Mouse (Mus musculus) midbrain, embryonic 16.5 days (tissue): ENCODE measurements around the gene Sh3glb2. TPM values are rescaled to one million over a fixed set of nuclear protein-coding genes. Genes with fewer than 3 reads are reported as not detected.

Experiments used
- ATAC-seq: fragments of 200-750 bp; cut with Nextera tagmentation; 2 replicates; pipeline ENCODE4 v1.8.0; 2017; ENCODE audit warnings: moderate TSS enrichment
- H3K27ac ChIP-seq: fragments of 300-500 bp; sonication (generic); 2 replicates; pipeline ENCODE4 v1.5.1; 2014; ENCODE audit warnings: mild to moderate bottlenecking, low read length, mixed read lengths
- H3K27me3 ChIP-seq: fragments of 300-500 bp; sonication (generic); 2 replicates; pipeline ENCODE4 v1.6.1; 2014; ENCODE audit warnings: low read depth, low read length, mixed read lengths; ENCODE audit not compliant: control insufficient read depth, insufficient read depth
- H3K36me3 ChIP-seq: fragments of 300-500 bp; sonication (generic); 2 replicates; pipeline ENCODE4 v1.6.1; 2014; ENCODE audit warnings: mild to moderate bottlenecking, low read length, moderate library complexity, mixed read lengths; ENCODE audit not compliant: control insufficient read depth, insufficient read depth
- H3K4me1 ChIP-seq: fragments of 300-500 bp; sonication (generic); 2 replicates; pipeline ENCODE4 v1.6.1; 2014; ENCODE audit warnings: mild to moderate bottlenecking, low read length, mixed read lengths; ENCODE audit not compliant: control insufficient read depth, insufficient read depth
- H3K4me2 ChIP-seq: fragments of 300-500 bp; sonication (generic); 2 replicates; pipeline ENCODE4 v1.6.1; 2014; ENCODE audit warnings: mild to moderate bottlenecking, low read length, mixed read lengths
- H3K4me3 ChIP-seq: fragments of 300-500 bp; sonication (generic); 2 replicates; pipeline ENCODE4 v1.5.1; 2014; ENCODE audit warnings: low read depth, mild to moderate bottlenecking, low read length, moderate library complexity, mixed read lengths
- H3K9ac ChIP-seq: fragments of 300-500 bp; sonication (generic); 2 replicates; pipeline ENCODE4 v1.6.1; 2014; ENCODE audit warnings: low read depth, low read length, mixed read lengths
- H3K9me3 ChIP-seq: fragments of 300-500 bp; sonication (generic); replicated peaks from 2 replicates; pipeline ENCODE4 v1.6.1; 2014; ENCODE audit warnings: mild to moderate bottlenecking, low read length, mixed read lengths; ENCODE audit not compliant: control insufficient read depth, poor library complexity, severe bottlenecking
- WGBS: fragments of 180-500 bp; shearing (Covaris S2); extraction: QIAGEN DNeasy Blood & Tissue Kit; methylation state at CpG from one replicate; pipeline ENCODE4 v1.1.7; 2014; 5-methylcytosine and 5-hydroxymethylcytosine counted together
- polyA plus RNA-seq: library from polyadenylated mRNA; unstranded; fragments of >200 nt; fragmentation: Nextera tagmentation; extraction: Ambion mirVana; gene quantifications from 2 replicates; pipeline ENCODE4 v1.2.1, GENCODE M21; 2015

Sh3glb2 gene
- polyA plus RNA-seq, 1 experiment from 2014 or later = 218 TPM

DNA sequence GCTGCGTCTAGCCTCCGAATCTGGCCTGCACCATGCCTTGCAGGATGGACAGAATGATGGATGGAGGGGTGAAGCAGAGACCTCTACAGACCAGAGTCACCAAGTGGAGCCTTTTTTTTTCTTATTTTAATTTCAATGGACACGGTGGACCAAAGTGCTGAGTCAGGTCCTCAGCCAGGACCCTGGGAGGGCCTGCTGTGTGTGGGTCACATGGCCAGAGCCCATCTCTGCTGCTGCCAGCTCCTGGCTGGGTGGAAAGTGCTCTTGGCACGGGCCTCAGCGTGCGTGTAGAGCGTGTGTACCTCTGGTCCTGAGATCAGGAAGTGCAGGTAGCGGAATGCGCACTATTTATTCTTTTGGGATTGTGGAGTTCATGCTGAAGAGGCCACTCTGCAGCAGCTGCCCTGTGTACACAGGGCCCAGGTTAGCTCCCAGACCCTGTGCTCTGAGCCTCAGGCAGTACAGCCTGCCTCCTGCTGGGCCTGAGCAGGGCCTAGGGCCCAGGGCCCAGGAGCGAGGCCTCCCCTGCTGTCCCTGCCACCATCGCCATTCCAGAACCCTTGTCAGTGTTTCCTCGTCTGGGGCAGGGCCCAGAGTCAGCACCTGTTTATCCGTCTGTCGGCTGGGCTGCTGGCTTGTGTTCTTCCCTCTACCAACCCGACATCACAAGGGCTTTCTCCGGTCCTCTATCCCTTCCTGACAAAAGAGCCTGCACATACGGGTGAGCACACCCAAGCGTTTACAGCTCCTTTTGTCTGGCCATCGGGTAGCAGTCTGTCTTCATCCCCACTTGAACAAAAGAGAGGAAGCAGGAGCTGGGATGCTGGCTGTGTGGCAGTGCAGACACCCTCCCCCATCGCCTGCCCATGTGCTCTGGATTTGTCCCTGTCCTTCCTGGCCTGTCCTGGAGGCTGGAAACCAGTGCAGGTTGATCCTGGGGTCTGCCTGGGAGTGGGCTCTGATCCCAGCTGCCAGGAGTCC, 40.3 kb upstream of the Sh3glb2 start:
- no peak for ATAC-seq
- H3K27ac ChIP-seq = peak overlapping the region; percentile 69
- H3K9me3 ChIP-seq = no peaks in the 10 kb centered on the region
- peaks cover 34% of the 10 kb centered on the region for H3K36me3 ChIP-seq
- no peak overlapping the region for H3K4me2 ChIP-seq
- no peaks in the 10 kb centered on the region for H3K27me3 ChIP-seq
- WGBS = 22% methylated on average over 20 of the region's 20 CpGs
- H3K4me3 ChIP-seq = no peak overlapping the region
- H3K4me1 ChIP-seq = peaks cover 8% of the 10 kb centered on the region; the same call in 1 of the 2 replicates
- peak overlapping the region; percentile 7; the same call in 1 of the 2 replicates for H3K9ac ChIP-seq

DNA sequence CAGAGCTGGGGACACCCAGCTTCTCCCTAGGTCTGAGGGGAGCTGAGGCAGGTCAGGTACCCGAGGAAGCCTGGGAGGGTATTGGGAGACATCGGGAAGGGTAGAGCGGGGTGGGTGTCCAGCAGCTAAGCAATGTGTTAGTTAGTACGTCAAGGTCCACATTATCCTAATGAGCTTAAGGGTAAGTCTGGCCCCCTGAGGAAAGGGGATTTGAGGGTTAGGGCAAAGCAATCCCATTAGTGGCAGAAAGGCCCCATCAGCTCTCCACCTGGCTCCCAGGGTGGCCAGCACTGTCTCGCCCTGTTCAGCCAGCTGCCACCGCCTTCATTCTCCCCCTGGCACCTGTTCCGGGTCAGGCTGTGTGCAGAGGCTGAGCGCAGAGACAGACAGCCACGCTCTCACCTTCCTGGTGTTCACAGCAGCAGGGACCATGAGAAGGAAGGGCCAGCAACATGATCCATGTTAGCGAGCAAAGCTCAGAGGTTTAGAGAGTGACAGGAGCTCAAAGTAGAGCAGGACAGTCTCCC, 38.9 kb upstream of the Sh3glb2 start:
- ATAC-seq = no peak
- peaks cover 21% of the 10 kb centered on the region for H3K4me1 ChIP-seq
- H3K9me3 ChIP-seq = no peaks in the 10 kb centered on the region
- no peak overlapping the region for H3K4me2 ChIP-seq
- H3K4me3 ChIP-seq = no peak overlapping the region
- H3K9ac ChIP-seq = no peak overlapping the region
- H3K27me3 ChIP-seq = no peaks in the 10 kb centered on the region
- no peak overlapping the region; the same call in 1 of the 2 replicates for H3K27ac ChIP-seq
- peaks cover 26% of the 10 kb centered on the region for H3K36me3 ChIP-seq
- 48% methylated on average over 10 of the region's 10 CpGs for WGBS

DNA sequence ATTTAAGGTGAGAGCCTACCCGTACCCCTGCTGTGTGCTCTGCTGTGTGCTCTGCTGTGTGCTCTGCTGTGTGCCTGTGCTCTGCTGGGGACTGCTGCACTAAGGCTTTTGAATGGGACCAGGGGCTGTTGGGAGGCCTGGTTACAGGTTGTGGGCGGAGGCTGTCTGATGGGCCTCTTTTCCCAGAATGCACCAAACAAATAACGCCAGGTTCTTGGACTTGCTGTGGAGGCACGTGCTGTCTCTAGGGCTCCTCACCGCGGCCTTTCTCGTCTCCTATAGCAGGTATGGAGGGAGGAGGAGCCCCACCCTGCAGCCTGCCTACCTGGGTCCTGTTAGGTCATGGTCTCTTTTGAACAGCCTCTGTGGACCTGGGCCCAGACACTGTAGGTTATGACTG, 37.1 kb upstream of the Sh3glb2 start:
- Histone ChIP-seq H3K9ac (no peak overlapping the region), H3K4me2 (no peak overlapping the region), H3K27ac (no peak overlapping the region), H3K36me3 (peaks cover 18% of the 10 kb centered on the region), H3K4me1 (peaks cover 25% of the 10 kb centered on the region), H3K27me3 (no peaks in the 10 kb centered on the region), H3K4me3 (no peak overlapping the region), H3K9me3 (no peaks in the 10 kb centered on the region)
- ATAC-seq = no peak
- WGBS = 96% methylated on average over 7 of the region's 7 CpGs

DNA sequence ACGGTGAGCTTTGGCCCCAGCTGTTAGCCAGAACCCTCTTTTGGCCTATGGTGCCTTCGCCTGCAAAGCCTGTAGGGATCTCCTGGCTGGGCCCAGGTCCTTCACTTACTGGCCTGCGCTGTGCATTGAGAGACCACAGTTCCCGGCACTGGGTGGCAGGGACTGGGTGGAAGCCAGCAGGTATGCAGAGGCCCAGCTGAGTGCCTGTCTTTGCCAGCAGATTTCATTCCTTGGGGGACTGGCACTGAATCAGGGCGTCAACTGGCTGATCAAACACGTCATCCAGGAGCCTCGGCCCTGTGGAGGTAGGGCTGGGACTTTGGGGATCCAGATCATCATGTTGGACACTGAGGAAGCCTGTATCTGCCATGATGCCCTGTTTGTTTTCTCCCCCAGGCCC, 36.6 kb upstream of the Sh3glb2 start:
- Histone ChIP-seq H3K27me3 (no peaks in the 10 kb centered on the region), H3K4me2 (no peak overlapping the region), H3K4me3 (no peak overlapping the region), H3K36me3 (peaks cover 18% of the 10 kb centered on the region), H3K27ac (no peak overlapping the region), H3K9ac (no peak overlapping the region), H3K9me3 (no peaks in the 10 kb centered on the region), H3K4me1 (peaks cover 25% of the 10 kb centered on the region)
- 89% methylated on average over 7 of the region's 7 CpGs for WGBS
- no peak for ATAC-seq

DNA sequence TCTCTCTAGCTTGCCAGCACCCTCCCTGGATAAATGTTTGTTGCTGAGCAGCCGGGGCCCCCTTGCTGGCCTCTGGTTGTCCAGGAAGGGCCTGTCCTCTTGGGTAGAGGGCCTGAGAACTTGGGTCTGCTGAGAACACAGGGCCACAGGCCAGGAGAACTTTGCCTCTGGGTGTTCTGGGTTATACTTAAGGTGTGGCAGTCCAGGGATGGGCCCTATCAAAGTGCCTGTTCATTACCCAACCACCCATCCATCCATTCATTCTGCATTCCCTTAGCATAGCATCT, 34.2 kb upstream of the Sh3glb2 start:
- H3K36me3 ChIP-seq = peaks cover 8% of the 10 kb centered on the region
- H3K27me3 ChIP-seq = no peaks in the 10 kb centered on the region
- 86% methylated on average over 1 of the region's 1 CpGs for WGBS
- H3K9me3 ChIP-seq = no peaks in the 10 kb centered on the region
- H3K4me1 ChIP-seq = peaks cover 17% of the 10 kb centered on the region
- peak overlapping the region; percentile 61 for H3K9ac ChIP-seq
- peak overlapping the region; percentile 68 for H3K4me2 ChIP-seq
- H3K4me3 ChIP-seq = peak overlapping the region; percentile 82
- H3K27ac ChIP-seq = no peak overlapping the region
- ATAC-seq = no peak

DNA sequence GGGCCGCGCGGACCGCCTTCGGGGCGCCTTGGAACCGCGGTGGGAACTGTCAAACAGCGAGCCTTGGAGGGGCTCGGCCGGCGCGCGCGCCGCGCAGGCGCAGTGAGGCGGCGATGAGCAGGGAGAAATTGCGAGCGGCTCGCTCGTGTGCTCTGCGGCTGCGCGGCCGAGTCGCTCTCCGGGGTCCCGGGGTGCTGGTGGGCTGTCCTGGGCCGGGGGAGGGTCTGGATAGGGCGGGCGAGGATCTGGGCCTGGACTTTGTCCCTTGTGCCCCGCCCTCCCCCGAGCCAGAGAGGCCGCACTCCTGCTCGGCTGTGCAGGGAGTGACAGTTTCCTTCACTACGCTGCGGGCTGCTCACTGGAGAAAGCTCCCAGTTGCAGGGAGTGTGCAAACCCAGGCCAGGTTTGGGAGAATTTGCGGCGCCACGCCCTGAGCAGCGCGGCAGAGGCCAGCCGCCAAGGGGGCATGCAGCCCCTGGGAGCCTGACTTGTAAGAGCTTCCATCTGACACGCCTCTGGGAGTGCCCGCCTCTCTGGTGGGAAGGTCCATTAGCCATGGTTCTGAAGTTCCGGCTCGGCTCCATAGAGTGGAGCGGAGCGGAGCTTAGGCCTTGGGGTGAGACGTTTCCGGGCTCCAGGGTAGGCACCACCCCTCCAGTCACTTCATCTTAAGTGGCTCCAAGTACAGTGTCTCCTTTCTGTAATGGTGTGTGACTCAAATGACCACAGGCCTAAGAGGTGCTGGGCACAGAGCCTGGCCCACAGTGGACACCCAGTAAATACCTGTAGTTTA, 33.6 kb upstream of the Sh3glb2 start:
- Histone ChIP-seq H3K27me3 (no peaks in the 10 kb centered on the region), H3K27ac (peak overlapping the region; percentile 95), H3K4me2 (peak overlapping the region; percentile 68), H3K9ac (peak overlapping the region; percentile 61), H3K9me3 (no peaks in the 10 kb centered on the region), H3K4me3 (peak overlapping the region; percentile 82), H3K4me1 (peaks cover 17% of the 10 kb centered on the region), H3K36me3 (peaks cover 7% of the 10 kb centered on the region; the same call in 1 of the 2 replicates)
- WGBS = 1% methylated on average over 50 of the region's 54 CpGs
- ATAC-seq = peak; percentile 84

DNA sequence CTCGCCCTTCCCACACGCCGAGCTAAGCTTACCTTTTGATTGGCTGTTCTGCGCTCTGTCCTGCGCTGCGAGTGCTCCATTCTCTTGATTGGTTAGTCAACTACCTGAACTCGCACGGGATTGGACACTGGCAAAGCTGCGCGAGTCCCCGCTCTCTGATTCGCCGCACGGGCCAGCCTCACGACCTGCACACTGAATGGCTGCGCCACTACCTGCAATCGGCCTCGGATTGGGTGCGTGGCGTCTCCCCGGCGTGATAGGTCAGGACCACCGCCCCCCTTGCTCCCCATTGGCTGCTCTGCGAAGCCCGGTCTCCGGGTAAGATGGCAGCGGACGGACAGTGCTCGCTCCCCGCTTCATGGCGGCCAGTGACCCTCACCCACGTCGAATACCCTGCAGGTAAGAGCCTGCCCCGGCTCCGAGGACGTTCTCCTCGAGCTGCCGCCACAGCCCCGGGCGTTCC, 33.0 kb upstream of the Sh3glb2 start, which contains the start of gene Dolpp1:
Dolpp1 (plus strand) TSS at position 141 of the 463 bp plus-strand sequence.
- Histone ChIP-seq H3K27ac (peak within 1 kb of the TSS; percentile 95), H3K4me3 (peak within 1 kb of the TSS; percentile 82), H3K9ac (peak within 1 kb of the TSS; percentile 61), H3K4me1 (peaks cover 17% of the 10 kb centered on the region), H3K9me3 (no peaks in the 10 kb centered on the region), H3K4me2 (peak within 1 kb of the TSS; percentile 68), H3K36me3 (peaks cover 7% of the 10 kb centered on the region; the same call in 1 of the 2 replicates), H3K27me3 (no peaks in the 10 kb centered on the region)
- under 1% methylated on average over 40 of the region's 40 CpGs for WGBS
- ATAC-seq = peak; percentile 99

DNA sequence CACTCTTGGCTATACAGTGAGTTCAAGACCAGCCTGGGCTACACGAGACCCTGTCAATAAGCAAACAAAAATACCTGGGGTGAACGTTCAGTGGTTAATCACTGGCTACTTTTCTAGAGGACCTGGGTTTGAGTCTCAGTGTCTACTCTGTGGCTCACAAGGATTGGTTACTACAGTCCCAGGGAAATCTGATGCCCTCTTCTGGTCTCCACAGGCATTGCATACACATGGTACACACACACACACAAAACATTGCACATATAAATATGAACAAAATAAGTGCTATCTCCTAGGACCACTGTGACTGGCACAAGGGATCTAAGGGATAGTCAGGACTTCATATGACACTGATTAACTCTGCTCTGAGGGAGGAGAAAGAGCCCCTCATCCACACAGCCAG, 29.9 kb upstream of the Sh3glb2 start:
- Histone ChIP-seq H3K9ac (no peak overlapping the region), H3K36me3 (peaks cover 6% of the 10 kb centered on the region), H3K4me2 (no peak overlapping the region), H3K27ac (no peak overlapping the region), H3K9me3 (no peaks in the 10 kb centered on the region), H3K4me3 (no peak overlapping the region), H3K4me1 (peaks cover 13% of the 10 kb centered on the region), H3K27me3 (no peaks in the 10 kb centered on the region)
- 95% methylated on average over 2 of the region's 2 CpGs for WGBS
- ATAC-seq = no peak
